Mouse (Mus musculus): ENCODE data around the gene Zfp629.

DNA sequence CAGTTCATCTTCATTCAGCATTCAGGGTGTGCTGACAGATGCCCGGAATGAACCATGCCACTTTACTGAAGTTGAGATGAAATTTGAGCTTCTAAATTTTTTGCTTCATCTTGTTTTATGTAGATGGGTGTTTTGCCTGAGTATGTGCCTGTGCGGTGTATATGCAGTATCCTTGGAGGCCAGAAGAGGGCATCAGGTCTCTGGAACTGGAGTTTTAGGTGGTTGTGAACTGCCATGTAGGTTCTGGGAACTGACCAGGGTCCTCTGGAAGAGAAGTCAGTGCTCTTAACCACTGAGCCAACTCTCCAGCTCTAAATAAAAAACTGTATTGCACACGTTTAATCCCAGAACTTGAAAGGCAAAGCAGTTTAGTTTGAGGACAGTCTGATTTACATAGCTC, 45.3 kb upstream of the Zfp629 start:
- TF ChIP-seq CTCF (conservative IDR thresholded peaks at IDR 0.05; ENCODE audit: low read length) (peak; percentile 56), NANOG (IDR thresholded peaks at IDR 0.05; ENCODE audit: borderline replicate concordance, low read length) (no peak), POU5F1 (IDR thresholded peaks at IDR 0.05; ENCODE audit: borderline replicate concordance, low read length) (no peak)

All from E14TG2a.4 (cell line).